Mouse (Mus musculus): ENCODE data around the gene Ssx9. TPM values are rescaled to one million over a fixed set of nuclear protein-coding genes. Genes with fewer than 3 reads are reported as not detected.

Gene Ssx9
- polyA plus RNA-seq (2012) = not detected in 2 replicates

DNA sequence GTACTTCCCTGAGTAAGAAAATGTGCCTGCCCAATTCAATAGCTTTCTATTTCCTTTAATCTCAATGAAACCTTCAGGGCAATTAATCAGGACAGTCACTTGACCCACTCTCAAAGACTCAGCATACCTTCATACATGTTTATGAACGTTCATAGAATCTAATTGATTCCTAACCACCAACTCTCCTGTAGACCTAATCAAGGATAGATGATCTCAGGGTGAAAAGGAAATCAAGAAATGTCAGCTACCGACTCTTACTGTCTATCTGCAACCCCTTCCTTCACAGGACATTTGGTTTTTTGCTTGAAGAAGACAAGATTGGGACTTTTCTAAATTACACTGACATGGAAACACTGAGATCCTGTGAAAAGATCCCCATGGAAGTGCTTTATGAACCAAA, at the start of gene Ssx9:
Gene Ssx9 (plus strand): TSS at position 301 of the 400 bp plus-strand sequence.

DNA sequence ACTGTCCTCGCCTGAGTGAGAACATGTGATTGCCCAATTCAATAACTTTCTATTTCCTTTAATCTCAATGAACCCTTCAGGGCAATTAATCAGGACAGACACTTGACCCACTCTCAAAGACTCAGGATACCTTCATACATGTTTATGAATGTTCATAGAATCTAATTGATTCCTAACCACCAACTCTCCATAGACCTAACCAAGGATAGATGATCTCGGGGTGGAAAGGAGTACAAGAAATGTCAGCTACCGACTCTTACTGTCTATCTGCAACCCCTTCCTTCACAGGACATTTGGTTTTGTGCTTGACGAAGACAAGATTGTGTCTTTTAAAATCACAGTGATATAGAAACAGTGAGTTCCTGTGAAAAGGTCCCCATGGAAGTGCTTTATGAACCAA, 55.2 kb downstream of the Ssx9 start, which contains the start of gene Ssxb5:
Gene Ssxb5 (plus strand): TSS at position 301 of the 400 bp plus-strand sequence.

Other genes starting within 250 kb of the Ssx9 start
- gene Gm14459, start 223.5 kb upstream of the Ssx9 start, polyA plus RNA-seq (2012) = not detected in 2 replicates
- not detected in 2 replicates for gene Ssxb6, start 200.2 kb upstream of the Ssx9 start, polyA plus RNA-seq (2012)
- gene Ssxb3, start 156.6 kb upstream of the Ssx9 start, polyA plus RNA-seq (2012) = not detected in 2 replicates
- not detected in 2 replicates for gene Ssxb8, start 57.6 kb upstream of the Ssx9 start, polyA plus RNA-seq (2012)
- gene Ssxb5, start 55.3 kb downstream of the Ssx9 start, polyA plus RNA-seq (2012) = not detected in 2 replicates
- gene Gm6592, start 95.6 kb downstream of the Ssx9 start, polyA plus RNA-seq (2012) = not detected in 2 replicates
- gene Gm5751, start 125.8 kb downstream of the Ssx9 start, polyA plus RNA-seq (2012) = not detected in 2 replicates
- 4.0 and 5.5 TPM in 2 replicates for gene B630019K06Rik, start 143.9 kb downstream of the Ssx9 start, polyA plus RNA-seq (2012)
- not detected in 2 replicates for gene Fthl17b, start 214.5 kb downstream of the Ssx9 start, polyA plus RNA-seq (2012)
- not detected in 2 replicates for gene Fthl17c, start 228.1 kb downstream of the Ssx9 start, polyA plus RNA-seq (2012)
- not detected in 2 replicates for gene Fthl17d, start 238.3 kb downstream of the Ssx9 start, polyA plus RNA-seq (2012)

All from megakaryocyte-erythroid progenitor cell, adult 5 weeks (primary cell).